Mouse (Mus musculus) MEL (cell line): Measurements from ENCODE around the gene Gcnt2.

Experiments used
- CTCF ChIP-seq, 3 experiments: IDR thresholded peaks in 2 of 3; conservative IDR thresholded peaks in 1 of 3; 2 replicates each; pipeline ENCODE4 v1.5.1; 2011 to 2012; ENCODE audit warnings: low read length in 3 of 3, low read depth in 2 of 3, mild to moderate bottlenecking in 2 of 3, improper control_type of control experiment in 1 of 3, inconsistent platforms in 1 of 3, mixed read lengths in 1 of 3, moderate library complexity in 1 of 3; ENCODE audit not compliant: control insufficient read depth in 1 of 3, insufficient read depth in 1 of 3, poor library complexity in 1 of 3, severe bottlenecking in 1 of 3
- JUND ChIP-seq: IDR thresholded peaks from 2 replicates; pipeline ENCODE4 v1.6.1; 2011; ENCODE audit warnings: low read depth, mild to moderate bottlenecking, improper control_type of control experiment, low read length
- KAT2A ChIP-seq: conservative IDR thresholded peaks from 2 replicates; pipeline ENCODE4 v1.6.1; 2012; ENCODE audit warnings: low read depth, low read length, improper control_type of control experiment, inconsistent platforms
- MAFK ChIP-seq: IDR thresholded peaks from 2 replicates; pipeline ENCODE4 v1.6.1; 2011; ENCODE audit warnings: low read depth, mild to moderate bottlenecking, low read length, improper control_type of control experiment, borderline replicate concordance
- MEF2A ChIP-seq: IDR thresholded peaks from 2 replicates; pipeline ENCODE4 v1.6.1; 2014; ENCODE audit warnings: low read depth, mild to moderate bottlenecking, inconsistent platforms, low read length, improper control_type of control experiment; ENCODE audit not compliant: poor library complexity, insufficient replicate concordance, severe bottlenecking; ENCODE audit errors: extremely low read depth
- NRF1 ChIP-seq: IDR thresholded peaks from 2 replicates; pipeline ENCODE4 v1.6.1; 2014; ENCODE audit warnings: low read depth, mild to moderate bottlenecking, inconsistent platforms, low read length, improper control_type of control experiment, moderate library complexity; ENCODE audit not compliant: poor library complexity, insufficient read depth, severe bottlenecking
- POLR2AphosphoS2 ChIP-seq: IDR thresholded peaks from 2 replicates; pipeline ENCODE4 v1.6.1; 2011; ENCODE audit warnings: low read length, improper control_type of control experiment
- TCF12 ChIP-seq: IDR thresholded peaks from 2 replicates; pipeline ENCODE4 v1.6.1; 2014; ENCODE audit warnings: low read depth, mild to moderate bottlenecking, inconsistent platforms, low read length, improper control_type of control experiment, moderate library complexity
- USF1 ChIP-seq: IDR thresholded peaks from 2 replicates; pipeline ENCODE4 v1.6.1; 2014; ENCODE audit warnings: low read depth, mild to moderate bottlenecking, inconsistent platforms, low read length, improper control_type of control experiment, moderate library complexity
- ZKSCAN1 ChIP-seq: IDR thresholded peaks from 2 replicates; pipeline ENCODE4 v1.6.1; 2012; ENCODE audit warnings: low read depth, mild to moderate bottlenecking, inconsistent platforms, low read length, improper control_type of control experiment, moderate library complexity

DNA sequence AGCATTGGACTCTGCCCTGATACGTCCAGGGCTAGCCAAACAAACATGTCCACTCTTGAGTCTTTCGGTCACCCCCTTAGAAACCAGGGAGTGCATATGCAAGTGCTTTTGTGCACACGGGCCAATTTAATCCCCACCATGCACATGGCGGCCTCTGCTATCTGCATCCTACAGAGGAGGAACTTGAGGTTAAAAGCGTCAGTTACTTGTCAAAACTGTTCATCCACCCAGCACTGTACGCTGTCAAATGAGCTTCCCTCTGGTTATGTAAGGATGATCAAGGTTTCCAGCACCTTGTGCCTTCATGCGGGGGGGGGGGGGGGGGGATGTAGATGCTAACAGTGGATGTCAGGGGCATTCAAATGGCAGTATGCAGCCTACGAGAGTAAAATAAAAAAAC, 49.5 kb downstream of the Gcnt2 start:
- TF ChIP-seq TCF12 (peak; percentile 99), MEF2A (peak; percentile 54; the same call in 1 of the 2 replicates), POLR2AphosphoS2 (no peak), USF1 (0 out of 2 replicates have a peak, but pooled peaks have one; percentile 27), CTCF (IDR thresholded peaks at IDR 0.05 in 2 of 3, conservative IDR thresholded peaks at IDR 0.05 in 1 of 3; ENCODE audit: control insufficient read depth in 1 of 3, insufficient read depth in 1 of 3, low read depth in 2 of 3, low read length in 3 of 3, poor library complexity in 1 of 3, severe bottlenecking in 1 of 3) (no peak), NRF1 (no peak), KAT2A (no peak), ZKSCAN1 (no peak), MAFK (no peak), JUND (no peak)
